In the genomic region with DNA sequence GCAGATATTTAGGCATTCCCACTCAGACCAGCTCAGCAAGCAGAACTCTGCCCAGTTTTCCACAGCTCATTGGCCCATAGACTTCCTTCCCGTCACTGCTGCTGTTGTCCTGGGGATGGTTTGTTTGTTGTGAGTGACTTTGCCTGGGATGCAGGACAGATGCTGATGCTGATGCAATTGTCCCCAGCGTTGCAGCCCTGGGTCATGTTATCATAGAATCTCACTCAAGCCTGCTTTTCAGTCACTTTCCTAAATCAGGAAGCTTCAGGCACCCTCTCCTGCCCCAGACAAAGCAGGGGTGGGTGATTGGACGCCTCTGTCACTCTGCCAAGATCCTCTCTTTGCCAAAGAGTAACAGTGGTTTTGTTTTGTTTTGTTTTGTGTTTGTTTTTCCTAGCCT, we compare ENCODE assay signal across 16 mouse cellular contexts.
DNase-seq lines count a peak whose midpoint lies in the region; TF ChIP-seq lines count a peak whose summit lies in the region.
"Had no signal": no experiment of that assay in that cellular context is flagged by ENCODE, and none has a peak within 500 bp of the region (broad histone marks: within the 10 kb centered on the region; RNA-seq: fewer than 3 reads in every experiment).

No protein-coding gene starts in this region.

- no peaks in the 10 kb centered on the region for H3K9me3 ChIP-seq in heart, embryonic 10.5 days
- H3K9me3 ChIP-seq: heart, embryonic 13.5 days; limb, embryonic 10.5 days; liver, embryonic 15.5 days; midbrain, embryonic 12.5 days had no signal

- TF ChIP-seq EP300 in heart, adult 2 months (IDR thresholded peaks at IDR 0.05; ENCODE audit: insufficient read depth, low read depth, low read length), result no peak

- no peak for TF ChIP-seq POLR2A in heart, adult 2 months (IDR thresholded peaks at IDR 0.05; ENCODE audit: insufficient read depth, low read depth, low read length)

- intact Hi-C loops in heart, adult 2 months (cut with DNase I), result loop anchor here (5.0 to 10.0 kb wide), 2 partner anchors 112 to 270 kb away; no protein-coding TSS in a partner anchor

- H3K36me3 ChIP-seq in heart, adult 2 months (ENCODE audit: control insufficient read depth, insufficient read depth, low read length), result no peaks in the 10 kb centered on the region
- no peaks in the 10 kb centered on the region for H3K36me3 ChIP-seq in heart, embryonic 10.5 days
- H3K36me3 ChIP-seq: heart, embryonic 13.5 days; limb, embryonic 10.5 days; liver, embryonic 15.5 days; midbrain, embryonic 12.5 days had no signal

- H3K79me2 ChIP-seq in heart, adult 2 months (replicated peaks; ENCODE audit: control insufficient read depth, insufficient read depth, low read length), result no peaks in the 10 kb centered on the region

- peaks cover 2% of the 10 kb centered on the region for H3K4me1 ChIP-seq in heart, adult 2 months (ENCODE audit: control insufficient read depth, insufficient read depth, low read length)
- H3K4me1 ChIP-seq in heart, embryonic 10.5 days, result no peaks in the 10 kb centered on the region
- H3K4me1 ChIP-seq: liver, embryonic 15.5 days had no signal

- H3K4me3 ChIP-seq in heart, adult 2 months, result no peak overlapping the region
- no peak overlapping the region for H3K4me3 ChIP-seq in heart, embryonic 10.5 days
- H3K4me3 ChIP-seq: heart, embryonic 13.5 days; limb, embryonic 10.5 days; liver, embryonic 15.5 days; midbrain, embryonic 12.5 days had no signal

- no peak overlapping the region for H3K9ac ChIP-seq in heart, adult 2 months (ENCODE audit: low read depth, low read length)
- H3K9ac ChIP-seq: heart, embryonic 13.5 days; liver, embryonic 15.5 days; midbrain, embryonic 12.5 days had no signal

- no peak for TF ChIP-seq CTCF in heart, adult 2 months (IDR thresholded peaks at IDR 0.05)

- no peak overlapping the region for H3K27ac ChIP-seq in heart, adult 2 months
- no peak overlapping the region for H3K27ac ChIP-seq in heart, embryonic 10.5 days
- H3K27ac ChIP-seq: heart, embryonic 13.5 days; hindbrain, postnatal 0 days; limb, embryonic 10.5 days; liver, embryonic 15.5 days; midbrain, embryonic 12.5 days had no signal

- WGBS in heart, adult 2 months, result 37% methylated on average over 3 of the region's 3 CpGs
- 37% methylated on average over 3 of the region's 3 CpGs for WGBS in heart, embryonic 10.5 days

- no peaks in the 10 kb centered on the region for H3K27me3 ChIP-seq in heart, adult 2 months (ENCODE audit: control insufficient read depth, insufficient read depth, low read length)
- H3K27me3 ChIP-seq in heart, embryonic 10.5 days (ENCODE audit: insufficient read depth, poor library complexity, severe bottlenecking), result no peaks in the 10 kb centered on the region
- H3K27me3 ChIP-seq: heart, embryonic 13.5 days; liver, embryonic 15.5 days had no signal

- peak; percentile 30 for DNase-seq in heart, adult 2 months
- no peak for DNase-seq in heart, embryonic 10.5 days (ENCODE audit: low spot score)
- peak; percentile 47 for DNase-seq in gastrocnemius, adult 18-20 months (ENCODE audit: low spot score)
- peak; percentile 8 to 10 for DNase-seq in kidney, adult 8-10 months
- DNase-seq in lung, postnatal 25 days (ENCODE audit: low spot score), result peak; percentile 39
- DNase-seq in layer of hippocampus, adult 18-20 months (ENCODE audit: low spot score in 2 of 2), result no peak
- no peak for DNase-seq in spleen, postnatal 10 days (ENCODE audit: low spot score in 2 of 2)
- DNase-seq in cerebellum, adult 11-12 months, result no peak
- DNase-seq: cerebellum, adult 2 months; layer of hippocampus, adult 9-11 months; thymus, postnatal 14 days had no signal

Comparison
In these comparisons a context has a peak if more than half of its experiments do, and no peak if none do; other contexts are left out.
1. DNase-seq: peak in heart, adult 2 months (2 of 2), gastrocnemius, adult 18-20 months (single experiment), kidney, adult 8-10 months (2 of 2) and lung, postnatal 25 days (single experiment); none in heart, embryonic 10.5 days (single experiment), layer of hippocampus, adult 18-20 months (0 of 2), spleen, postnatal 10 days (0 of 2) and cerebellum, adult 11-12 months (single experiment).